ENCODE assay signal across 8 mouse cellular contexts in genomic region chr11:32644010-32644409, GRCm38 (mm10). TPM values are rescaled to one million over a fixed set of nuclear protein-coding genes. Genes with fewer than 3 reads are reported as not detected.
DNase-seq lines count a peak whose midpoint lies in the region; ATAC-seq lines count a peak whose summit lies in the region.

No protein-coding gene starts in this region.

- H3K27me3 ChIP-seq in hindbrain, embryonic 14.5 days (ENCODE audit: control insufficient read depth, insufficient read depth, low read length): no peaks in the 10 kb centered on the region
- no peaks in the 10 kb centered on the region for H3K27me3 ChIP-seq in midbrain, embryonic 14.5 days (ENCODE audit: control insufficient read depth, insufficient read depth, low read length)

- H3K9ac ChIP-seq in hindbrain, embryonic 14.5 days: peak overlapping the region; percentile 96
- peak overlapping the region; percentile 95 for H3K9ac ChIP-seq in midbrain, embryonic 14.5 days (replicated peaks; ENCODE audit: low read length)

- ATAC-seq in hindbrain, embryonic 14.5 days (ENCODE audit: low FRiP score): no peak
- ATAC-seq in midbrain, embryonic 14.5 days (ENCODE audit: low FRiP score, low TSS enrichment): no peak

- 46% methylated on average over 3 of the region's 3 CpGs for WGBS in hindbrain, embryonic 14.5 days
- WGBS in midbrain, embryonic 14.5 days: 46% methylated on average over 3 of the region's 3 CpGs

- peak; percentile 44 for DNase-seq in kidney, adult 9 months
- DNase-seq in kidney, postnatal 25 days: no peak
- DNase-seq in NIH3T3 (ENCODE audit: low read depth): peak; percentile 32
- DNase-seq in hindbrain, embryonic 14.5 days (ENCODE audit: low spot score): no peak
- DNase-seq in midbrain, embryonic 14.5 days: peak; percentile 13
- DNase-seq in layer of hippocampus, adult 11-12 months (ENCODE audit: low spot score): no peak
- no peak for DNase-seq in lung, postnatal 10 days
- no peak for DNase-seq in right cerebral cortex, postnatal 14 days

- no peaks in the 10 kb centered on the region for H3K9me3 ChIP-seq in hindbrain, embryonic 14.5 days (ENCODE audit: control insufficient read depth, low read length)
- H3K9me3 ChIP-seq in midbrain, embryonic 14.5 days (ENCODE audit: control insufficient read depth, low read length): no peaks in the 10 kb centered on the region

- H3K27ac ChIP-seq in hindbrain, embryonic 14.5 days: peak overlapping the region; percentile 99; the same call in 1 of the 2 replicates
- H3K27ac ChIP-seq in midbrain, embryonic 14.5 days (replicated peaks; ENCODE audit: low read depth, low read length): no peak overlapping the region

- H3K4me2 ChIP-seq in hindbrain, embryonic 14.5 days (replicated peaks): peak overlapping the region; percentile 87
- peak overlapping the region; percentile 86 for H3K4me2 ChIP-seq in midbrain, embryonic 14.5 days (ENCODE audit: low read length)

- peak overlapping the region; percentile 98 for H3K4me3 ChIP-seq in hindbrain, embryonic 14.5 days (replicated peaks; ENCODE audit: low read length)
- H3K4me3 ChIP-seq in midbrain, embryonic 14.5 days (replicated peaks; ENCODE audit: low read depth, low read length): peak overlapping the region; percentile 99

- peaks cover 16% of the 10 kb centered on the region for H3K4me1 ChIP-seq in hindbrain, embryonic 14.5 days (replicated peaks; ENCODE audit: control insufficient read depth, insufficient read depth, low read length)
- peaks cover 14% of the 10 kb centered on the region for H3K4me1 ChIP-seq in midbrain, embryonic 14.5 days (ENCODE audit: control insufficient read depth, insufficient read depth, low read length)

- no peaks in the 10 kb centered on the region for H3K36me3 ChIP-seq in hindbrain, embryonic 14.5 days (replicated peaks; ENCODE audit: control insufficient read depth, insufficient read depth)
- H3K36me3 ChIP-seq in midbrain, embryonic 14.5 days (ENCODE audit: control insufficient read depth, insufficient read depth, low read length): no peaks in the 10 kb centered on the region

RNA-seq across cellular contexts. Expression of gene Fbxw11, which starts 1.5 kb away (rescaled TPM):
- polyA plus RNA-seq in hindbrain, embryonic 14.5 days (2014; fragmentation: Nextera tagmentation; extraction: Ambion mirVana): 114 and 134 TPM in 2 replicates
- 93.5 and 120 TPM in 2 replicates for polyA plus RNA-seq in midbrain, embryonic 14.5 days (2014; fragmentation: Nextera tagmentation; extraction: Ambion mirVana)

Comparison
In these comparisons a context has a peak if more than half of its experiments do, and no peak if none do; other contexts are left out.
1. DNase-seq: peak in kidney, adult 9 months (single experiment), NIH3T3 (single experiment) and midbrain, embryonic 14.5 days (single experiment); none in kidney, postnatal 25 days (0 of 2), hindbrain, embryonic 14.5 days (single experiment), layer of hippocampus, adult 11-12 months (single experiment), lung, postnatal 10 days (single experiment) and right cerebral cortex, postnatal 14 days (single experiment).